Mouse (Mus musculus): ENCODE data around the gene Baiap2. TPM values are rescaled to one million over a fixed set of nuclear protein-coding genes. Genes with fewer than 3 reads are reported as not detected.

The Baiap2 gene
- polyA plus RNA-seq, 1 experiment from 2014 or later, result 13.9 TPM

DNA sequence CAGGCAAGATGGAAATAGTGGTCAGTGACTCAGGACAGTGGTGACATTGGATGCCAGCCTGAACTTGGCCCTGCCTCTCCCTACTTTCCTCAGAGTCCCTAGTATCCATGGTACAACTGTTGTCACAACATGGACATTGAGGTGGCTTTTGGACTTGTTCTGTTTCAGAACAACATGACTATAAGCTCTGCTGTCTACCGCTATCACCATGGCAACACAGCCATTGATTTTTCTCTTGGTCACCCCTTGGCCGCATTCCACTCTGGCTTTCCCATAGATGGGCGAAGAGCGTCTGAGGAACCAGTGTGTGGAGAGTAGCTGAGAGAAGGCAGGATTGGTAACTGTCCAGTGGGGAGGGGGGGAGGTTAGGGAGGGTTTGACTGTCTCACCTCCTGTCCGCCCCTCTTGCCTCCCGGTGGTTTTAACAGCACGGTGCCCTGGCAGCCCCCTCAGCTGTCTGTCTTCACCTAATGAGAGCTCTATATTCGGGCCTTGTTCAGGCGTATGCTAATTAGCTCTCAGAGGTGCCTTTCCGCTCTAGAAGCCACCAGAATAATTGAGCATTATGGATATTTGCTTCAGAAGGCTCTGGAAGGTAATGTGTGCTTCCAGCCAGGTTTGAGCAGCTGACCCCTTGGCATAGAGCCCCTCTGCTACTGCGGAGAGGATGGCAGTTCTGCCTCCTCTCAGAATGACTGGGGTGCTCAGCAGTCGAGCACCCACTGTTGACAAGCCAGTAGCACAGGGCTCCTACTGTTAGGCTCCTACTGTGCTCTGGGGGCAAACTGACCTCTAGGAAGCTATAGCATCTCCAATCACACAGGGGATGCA lies 27.7 kb downstream of the Baiap2 start:
- no peak overlapping the region for H3K9ac ChIP-seq (ENCODE audit: low read length)
- H3K4me1 ChIP-seq (ENCODE audit: control insufficient read depth, insufficient read depth, low read length), result no peaks in the 10 kb centered on the region
- H3K36me3 ChIP-seq (ENCODE audit: control insufficient read depth, insufficient read depth), result peaks cover 6% of the 10 kb centered on the region; the same call in 1 of the 2 replicates
- no peak overlapping the region for H3K27ac ChIP-seq (ENCODE audit: low read length)
- H3K4me2 ChIP-seq (ENCODE audit: low read depth, low read length), result no peak overlapping the region
- H3K4me3 ChIP-seq (ENCODE audit: low read length), result no peak overlapping the region
- WGBS, result 69% methylated on average over 12 of the region's 12 CpGs
- H3K9me3 ChIP-seq (replicated peaks; ENCODE audit: control insufficient read depth, low read length), result no peaks in the 10 kb centered on the region; the same call in 1 of the 2 replicates
- no peaks in the 10 kb centered on the region for H3K27me3 ChIP-seq (ENCODE audit: control insufficient read depth, insufficient read depth, low read length)
- no peak for ATAC-seq (replicated peaks; ENCODE audit: extremely low read depth, insufficient read depth, low FRiP score)

- no peak for ATAC-seq (replicated peaks; ENCODE audit: extremely low read depth, insufficient read depth, low FRiP score)
- Histone ChIP-seq H3K4me3 (ENCODE audit: low read length) (no peak overlapping the region), H3K27me3 (ENCODE audit: control insufficient read depth, insufficient read depth, low read length) (no peaks in the 10 kb centered on the region), H3K9ac (ENCODE audit: low read length) (no peak overlapping the region), H3K9me3 (replicated peaks; ENCODE audit: control insufficient read depth, low read length) (no peaks in the 10 kb centered on the region; the same call in 1 of the 2 replicates), H3K4me2 (ENCODE audit: low read depth, low read length) (no peak overlapping the region), H3K4me1 (ENCODE audit: control insufficient read depth, insufficient read depth, low read length) (no peaks in the 10 kb centered on the region), H3K36me3 (ENCODE audit: control insufficient read depth, insufficient read depth) (peaks cover 6% of the 10 kb centered on the region; the same call in 1 of the 2 replicates), H3K27ac (ENCODE audit: low read length) (no peak overlapping the region)
- 75% methylated on average over 4 of the region's 4 CpGs for WGBS
These were observed 31.2 kb downstream of the Baiap2 start for GRCm38 (mm10) chr11:119973789-119974188.

- WGBS, result 72% methylated on average over 8 of the region's 8 CpGs
These were observed 33.4 kb downstream of the Baiap2 start for GRCm38 (mm10) chr11:119975739-119976501.

GRCm38 (mm10) chr11:119978701-119979100 lies 36.1 kb downstream of the Baiap2 start:
- H3K9me3 ChIP-seq (replicated peaks; ENCODE audit: control insufficient read depth, low read length), result no peaks in the 10 kb centered on the region; the same call in 1 of the 2 replicates
- WGBS, result 91% methylated on average over 4 of the region's 4 CpGs
- H3K27ac ChIP-seq (ENCODE audit: low read length), result no peak overlapping the region
- H3K36me3 ChIP-seq (ENCODE audit: control insufficient read depth, insufficient read depth), result peaks cover 9% of the 10 kb centered on the region; the same call in 1 of the 2 replicates
- no peak overlapping the region for H3K9ac ChIP-seq (ENCODE audit: low read length)
- peaks cover 5% of the 10 kb centered on the region; the same call in 1 of the 2 replicates for H3K4me1 ChIP-seq (ENCODE audit: control insufficient read depth, insufficient read depth, low read length)
- no peak for ATAC-seq (replicated peaks; ENCODE audit: extremely low read depth, insufficient read depth, low FRiP score)
- no peak overlapping the region for H3K4me2 ChIP-seq (ENCODE audit: low read depth, low read length)
- no peaks in the 10 kb centered on the region for H3K27me3 ChIP-seq (ENCODE audit: control insufficient read depth, insufficient read depth, low read length)
- no peak overlapping the region for H3K4me3 ChIP-seq (ENCODE audit: low read length)

More at GRCm38 (mm10) chr11:119975739-119976501, 33.4 kb downstream of the Baiap2 start:
- Histone ChIP-seq H3K27ac (ENCODE audit: low read length) (no peak overlapping the region), H3K4me3 (ENCODE audit: low read length) (no peak overlapping the region), H3K4me1 (ENCODE audit: control insufficient read depth, insufficient read depth, low read length) (no peaks in the 10 kb centered on the region), H3K9ac (ENCODE audit: low read length) (no peak overlapping the region), H3K36me3 (ENCODE audit: control insufficient read depth, insufficient read depth) (peaks cover 6% of the 10 kb centered on the region; the same call in 1 of the 2 replicates), H3K4me2 (ENCODE audit: low read depth, low read length) (no peak overlapping the region), H3K9me3 (replicated peaks; ENCODE audit: control insufficient read depth, low read length) (no peaks in the 10 kb centered on the region; the same call in 1 of the 2 replicates), H3K27me3 (ENCODE audit: control insufficient read depth, insufficient read depth, low read length) (no peaks in the 10 kb centered on the region)
- no peak for ATAC-seq (replicated peaks; ENCODE audit: extremely low read depth, insufficient read depth, low FRiP score)

DNA sequence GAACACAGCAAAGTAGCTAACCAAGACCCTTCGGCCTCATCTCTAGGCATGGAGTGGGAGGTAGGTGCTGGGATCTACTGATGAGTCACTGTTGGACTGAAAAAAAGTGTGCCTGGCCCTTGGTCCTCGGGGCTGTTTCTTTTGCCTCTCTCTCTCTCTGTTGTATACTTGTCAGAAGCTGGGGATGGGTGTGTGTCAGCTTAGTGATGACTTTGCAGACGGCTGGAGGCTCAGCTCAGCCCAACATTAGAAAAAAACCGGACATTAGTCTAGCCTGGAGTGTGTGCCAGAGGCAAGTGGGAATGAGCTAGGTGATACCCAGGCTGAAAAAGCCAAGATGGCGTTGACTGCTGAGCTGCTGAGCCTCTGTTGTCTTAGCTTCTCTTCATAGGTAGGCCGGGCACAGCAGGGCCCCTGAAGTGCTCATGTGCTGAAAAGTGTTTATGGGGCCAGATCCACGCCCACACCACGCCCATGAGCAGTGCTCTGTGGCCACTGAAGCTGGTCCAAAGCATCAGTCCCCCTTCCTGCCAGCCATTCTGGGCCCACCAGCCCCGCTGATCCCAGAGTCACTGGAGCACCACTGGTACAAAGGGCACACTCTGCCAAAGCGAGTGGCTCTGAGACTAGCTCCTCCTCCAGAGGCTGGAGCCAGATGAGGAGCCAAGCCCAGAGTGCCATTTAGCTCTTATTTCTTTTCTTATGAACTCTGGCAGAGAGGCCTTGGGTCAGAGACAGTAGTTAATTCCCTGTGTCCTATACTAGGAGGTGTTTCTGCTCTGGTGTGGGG lies 37.2 kb downstream of the Baiap2 start:
- H3K9me3 ChIP-seq (replicated peaks; ENCODE audit: control insufficient read depth, low read length), result no peaks in the 10 kb centered on the region
- no peak for ATAC-seq (replicated peaks; ENCODE audit: extremely low read depth, insufficient read depth, low FRiP score)
- H3K4me2 ChIP-seq (ENCODE audit: low read depth, low read length), result no peak overlapping the region
- no peak overlapping the region for H3K4me3 ChIP-seq (ENCODE audit: low read length)
- H3K9ac ChIP-seq (ENCODE audit: low read length), result no peak overlapping the region
- WGBS, result 78% methylated on average over 10 of the region's 10 CpGs
- H3K36me3 ChIP-seq (ENCODE audit: control insufficient read depth, insufficient read depth), result peaks cover 5% of the 10 kb centered on the region; the same call in 1 of the 2 replicates
- H3K4me1 ChIP-seq (ENCODE audit: control insufficient read depth, insufficient read depth, low read length), result peaks cover 5% of the 10 kb centered on the region; the same call in 1 of the 2 replicates
- H3K27ac ChIP-seq (ENCODE audit: low read length), result no peak overlapping the region
- no peaks in the 10 kb centered on the region for H3K27me3 ChIP-seq (ENCODE audit: control insufficient read depth, insufficient read depth, low read length)

DNA sequence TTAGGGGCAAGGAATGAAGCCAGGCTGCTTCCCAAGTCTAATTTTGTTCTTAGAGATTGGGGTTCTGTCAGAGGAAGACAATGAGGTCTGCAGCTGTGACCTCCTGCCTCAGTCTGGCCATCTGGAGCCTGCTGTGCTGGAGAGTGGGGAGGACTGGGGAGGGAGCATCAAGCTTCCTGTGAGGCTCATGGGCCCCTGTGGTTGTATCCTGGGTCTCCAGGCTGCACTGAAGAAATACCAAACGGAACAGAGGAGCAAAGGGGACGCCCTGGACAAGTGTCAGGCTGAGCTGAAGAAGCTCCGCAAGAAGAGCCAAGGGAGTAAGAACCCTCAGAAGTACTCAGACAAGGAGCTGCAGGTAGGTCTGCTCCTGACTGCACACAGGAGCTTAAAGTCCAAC lies 39.2 kb downstream of the Baiap2 start:
- Histone ChIP-seq H3K4me2 (ENCODE audit: low read depth, low read length) (no peak overlapping the region), H3K9me3 (replicated peaks; ENCODE audit: control insufficient read depth, low read length) (no peaks in the 10 kb centered on the region), H3K27me3 (ENCODE audit: control insufficient read depth, insufficient read depth, low read length) (no peaks in the 10 kb centered on the region), H3K9ac (ENCODE audit: low read length) (no peak overlapping the region), H3K4me1 (ENCODE audit: control insufficient read depth, insufficient read depth, low read length) (peaks cover 5% of the 10 kb centered on the region; the same call in 1 of the 2 replicates), H3K4me3 (ENCODE audit: low read length) (no peak overlapping the region), H3K27ac (ENCODE audit: low read length) (no peak overlapping the region), H3K36me3 (ENCODE audit: control insufficient read depth, insufficient read depth) (peaks cover 3% of the 10 kb centered on the region; the same call in 1 of the 2 replicates)
- ATAC-seq (replicated peaks; ENCODE audit: extremely low read depth, insufficient read depth, low FRiP score), result no peak
- 61% methylated on average over 3 of the region's 3 CpGs for WGBS

DNA sequence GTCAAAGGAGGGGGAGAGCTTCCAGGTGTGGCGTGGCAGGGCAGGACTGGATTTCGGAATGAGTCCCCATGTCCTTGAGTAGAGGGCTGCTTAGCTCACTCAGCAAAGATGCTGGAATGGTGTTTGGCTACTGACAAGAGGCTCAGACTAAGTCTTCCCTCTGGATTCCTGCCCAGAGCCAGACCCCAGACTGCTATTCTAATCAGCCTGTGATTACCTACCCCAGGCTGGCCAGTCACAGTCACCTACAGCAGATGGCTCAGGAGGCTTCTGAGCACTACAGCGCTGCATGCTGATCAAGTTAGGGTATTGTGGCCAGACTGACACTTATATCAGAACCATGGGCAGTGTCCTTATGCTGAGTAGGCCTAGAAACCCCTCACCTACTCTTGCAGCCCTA lies 39.7 kb downstream of the Baiap2 start:
- Histone ChIP-seq H3K4me2 (ENCODE audit: low read depth, low read length) (no peak overlapping the region), H3K27me3 (ENCODE audit: control insufficient read depth, insufficient read depth, low read length) (no peaks in the 10 kb centered on the region), H3K27ac (ENCODE audit: low read length) (no peak overlapping the region), H3K36me3 (ENCODE audit: control insufficient read depth, insufficient read depth) (peaks cover 3% of the 10 kb centered on the region; the same call in 1 of the 2 replicates), H3K4me3 (ENCODE audit: low read length) (no peak overlapping the region), H3K9ac (ENCODE audit: low read length) (no peak overlapping the region), H3K4me1 (ENCODE audit: control insufficient read depth, insufficient read depth, low read length) (peaks cover 5% of the 10 kb centered on the region; the same call in 1 of the 2 replicates), H3K9me3 (replicated peaks; ENCODE audit: control insufficient read depth, low read length) (no peaks in the 10 kb centered on the region)
- ATAC-seq (replicated peaks; ENCODE audit: extremely low read depth, insufficient read depth, low FRiP score), result no peak
- WGBS, result 69% methylated on average over 3 of the region's 3 CpGs

GRCm38 (mm10) chr11:119983151-119983550 lies 40.6 kb downstream of the Baiap2 start:
- no peak overlapping the region for H3K4me2 ChIP-seq (ENCODE audit: low read depth, low read length)
- peaks cover 3% of the 10 kb centered on the region; the same call in 1 of the 2 replicates for H3K36me3 ChIP-seq (ENCODE audit: control insufficient read depth, insufficient read depth)
- H3K9me3 ChIP-seq (replicated peaks; ENCODE audit: control insufficient read depth, low read length), result no peaks in the 10 kb centered on the region
- H3K27me3 ChIP-seq (ENCODE audit: control insufficient read depth, insufficient read depth, low read length), result no peaks in the 10 kb centered on the region
- 85% methylated on average over 2 of the region's 2 CpGs for WGBS
- peaks cover 5% of the 10 kb centered on the region; the same call in 1 of the 2 replicates for H3K4me1 ChIP-seq (ENCODE audit: control insufficient read depth, insufficient read depth, low read length)
- H3K9ac ChIP-seq (ENCODE audit: low read length), result no peak overlapping the region
- ATAC-seq (replicated peaks; ENCODE audit: extremely low read depth, insufficient read depth, low FRiP score), result no peak
- no peak overlapping the region for H3K27ac ChIP-seq (ENCODE audit: low read length)
- H3K4me3 ChIP-seq (ENCODE audit: low read length), result no peak overlapping the region

Data from heart, embryonic 16.5 days (tissue).